Mouse (Mus musculus): ENCODE results near the gene Zfp207. TPM values are rescaled to one million over a fixed set of nuclear protein-coding genes. Genes with fewer than 3 reads are reported as not detected.

The Zfp207 gene
- polyA plus RNA-seq, 1 experiment = 66.8 TPM

DNA sequence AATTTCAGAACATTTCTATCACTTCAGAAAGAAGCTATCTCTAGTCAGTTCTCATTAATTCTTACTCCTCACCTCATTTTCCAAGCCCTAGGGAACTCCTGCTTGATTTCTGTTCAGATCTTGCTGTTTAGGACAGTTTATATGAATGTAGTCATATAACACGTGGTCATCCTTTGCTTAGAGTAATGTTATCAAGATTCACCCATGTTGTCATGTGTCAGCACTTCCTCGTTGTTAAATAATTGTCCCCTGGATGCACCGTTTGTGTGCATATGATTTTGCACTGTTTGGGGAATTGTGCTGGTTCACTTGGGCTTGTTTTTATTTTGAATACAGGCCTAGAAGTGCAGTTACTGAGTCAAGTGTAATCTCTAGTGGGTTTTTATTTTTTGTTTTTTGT lies 69.2 kb downstream of the Zfp207 start:
- Histone ChIP-seq H3K4me3 (ENCODE audit: insufficient read depth, low read depth, low read length) (no peak overlapping the region), H3K4me1 (ENCODE audit: control insufficient read depth, insufficient read depth, low read length) (peaks cover under 1% of the 10 kb centered on the region; the same call in 1 of the 2 replicates), H3K36me3 (ENCODE audit: control insufficient read depth, insufficient read depth, low read length) (peaks cover 2% of the 10 kb centered on the region; the same call in 1 of the 2 replicates), H3K27ac (ENCODE audit: insufficient read depth, low read depth, low read length) (no peak overlapping the region), H3K27me3 (replicated peaks; ENCODE audit: control insufficient read depth, insufficient read depth, low read length) (no peaks in the 10 kb centered on the region)
- TF ChIP-seq POLR2A (IDR thresholded peaks at IDR 0.05; ENCODE audit: low read depth, low read length) (no peak), CTCF (conservative IDR thresholded peaks at IDR 0.05; ENCODE audit: insufficient read depth, insufficient read length, low read depth, low read length) (no peak)
- DNase-seq = no peak
- 78% methylated on average over 3 of the region's 3 CpGs for WGBS

DNA sequence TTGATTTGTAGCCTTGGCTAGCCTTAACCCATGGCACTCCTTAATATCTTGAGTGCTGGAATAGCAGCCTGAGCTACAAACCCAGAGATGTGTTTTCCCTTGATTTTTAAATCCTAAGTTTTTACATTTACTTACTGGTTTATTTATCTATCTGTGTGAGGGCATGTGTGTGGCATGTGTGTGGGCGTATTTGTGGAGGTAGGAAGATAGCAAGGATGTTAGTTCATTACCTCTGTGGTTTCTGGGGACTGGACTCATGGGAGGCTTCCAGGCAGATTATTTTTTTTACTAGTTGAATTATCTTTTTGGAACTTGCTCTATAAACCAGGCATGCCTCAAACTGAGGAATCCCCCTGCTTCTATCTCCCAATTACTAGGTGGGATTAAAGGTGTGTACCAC lies 70.1 kb downstream of the Zfp207 start:
- H3K4me3 ChIP-seq (ENCODE audit: insufficient read depth, low read depth, low read length) = no peak overlapping the region
- H3K4me1 ChIP-seq (ENCODE audit: control insufficient read depth, insufficient read depth, low read length) = no peaks in the 10 kb centered on the region
- no peak for DNase-seq
- 95% methylated on average over 1 of the region's 1 CpGs for WGBS
- no peak overlapping the region for H3K27ac ChIP-seq (ENCODE audit: insufficient read depth, low read depth, low read length)
- no peaks in the 10 kb centered on the region for H3K27me3 ChIP-seq (replicated peaks; ENCODE audit: control insufficient read depth, insufficient read depth, low read length)
- H3K36me3 ChIP-seq (ENCODE audit: control insufficient read depth, insufficient read depth, low read length) = peaks cover 3% of the 10 kb centered on the region; the same call in 1 of the 2 replicates
- TF ChIP-seq CTCF (conservative IDR thresholded peaks at IDR 0.05; ENCODE audit: insufficient read depth, insufficient read length, low read depth, low read length) (no peak), POLR2A (IDR thresholded peaks at IDR 0.05; ENCODE audit: low read depth, low read length) (no peak)

Other genes starting within 250 kb of the Zfp207 start
- gene Tefm, start 241.1 kb upstream of the Zfp207 start, polyA plus RNA-seq (2012; rRNA removed) = 10.2 and 12.3 TPM in 2 replicates
- 25.9 and 26.8 TPM in 2 replicates for gene Adap2, start 229.2 kb upstream of the Zfp207 start, polyA plus RNA-seq (2012; rRNA removed)
- 7.0 and 7.6 TPM in 2 replicates for gene Rnf135, start 199.4 kb upstream of the Zfp207 start, polyA plus RNA-seq (2012; rRNA removed)
- 13.7 and 18.3 TPM in 2 replicates for gene Rhot1, start 174.3 kb upstream of the Zfp207 start, polyA plus RNA-seq (2012; rRNA removed)
- gene Rhbdl3, start 82.4 kb upstream of the Zfp207 start, polyA plus RNA-seq (2012; rRNA removed) = 2.6 and 2.8 TPM in 2 replicates
- 4.1 and 5.0 TPM in 2 replicates for gene 5730455P16Rik, start 5.2 kb upstream of the Zfp207 start, polyA plus RNA-seq (2012; rRNA removed)
- gene Psmd11, start 45.3 kb downstream of the Zfp207 start, polyA plus RNA-seq (2012; rRNA removed) = 52.8 and 53.4 TPM in 2 replicates
- 0.53 and 1.0 TPM in 2 replicates for gene Cdk5r1, start 93.7 kb downstream of the Zfp207 start, polyA plus RNA-seq (2012; rRNA removed)